Mouse (Mus musculus) kidney, adult 2 months (tissue): ENCODE measurements around the gene Glis3. TPM values are rescaled to one million over a fixed set of nuclear protein-coding genes. Genes with fewer than 3 reads are reported as not detected.
A peak's percentile ranks its signal among the peaks of the same experiment; 100 is the strongest.

Source experiments
- DNase-seq: peaks from one replicate; pipeline ENCODE4 v3.0.0; 2021
- H3K27ac ChIP-seq: fragments of 200-500 bp; 2 replicates; pipeline ENCODE4 v1.5.1; 2012; ENCODE audit warnings: low read depth, low read length, control low read depth, inconsistent platforms; ENCODE audit not compliant: insufficient read depth
- H3K27me3 ChIP-seq: fragments of 200-500 bp; replicated peaks from 2 replicates; pipeline ENCODE4 v1.6.1; 2012; ENCODE audit warnings: mild to moderate bottlenecking, moderate library complexity, low read length, inconsistent platforms; ENCODE audit not compliant: control insufficient read depth, insufficient read depth
- H3K36me3 ChIP-seq: fragments of 200-500 bp; 2 replicates; pipeline ENCODE4 v1.6.1; 2012; ENCODE audit warnings: mild to moderate bottlenecking, moderate library complexity, low read length, inconsistent platforms; ENCODE audit not compliant: control insufficient read depth, insufficient read depth
- H3K4me1 ChIP-seq: fragments of 200-500 bp; 2 replicates; pipeline ENCODE4 v1.6.1; 2011; ENCODE audit warnings: low read length; ENCODE audit not compliant: control insufficient read depth, insufficient read depth
- H3K4me3 ChIP-seq: fragments of 200-500 bp; 2 replicates; pipeline ENCODE4 v1.5.1; 2011; ENCODE audit warnings: mild to moderate bottlenecking, low read depth, low read length, control low read depth; ENCODE audit not compliant: insufficient read depth
- CTCF ChIP-seq: fragments of 200-500 bp; conservative IDR thresholded peaks from 2 replicates; pipeline ENCODE4 v1.5.1; 2011; ENCODE audit warnings: low read depth, mild to moderate bottlenecking, control low read depth, low read length, moderate library complexity, mixed read lengths; ENCODE audit not compliant: insufficient read depth, insufficient read length
- POLR2A ChIP-seq: fragments of 200-500 bp; IDR thresholded peaks from one replicate; pipeline ENCODE4 v1.6.1; 2011; ENCODE audit warnings: low read depth, low read length, control low read depth
- WGBS: fragments of 180-500 bp; shearing (Covaris S2); methylation state at CpG from one replicate; pipeline ENCODE4 v1.1.7; 2018; 5-methylcytosine and 5-hydroxymethylcytosine counted together
- polyA plus RNA-seq: library from polyadenylated mRNA; depleted of rRNA; stranded (reverse); fragments of >200 nt; gene quantifications from 2 replicates; pipeline ENCODE4 v1.2.3, GENCODE M21; 2012

The Glis3 gene
- polyA plus RNA-seq, 1 experiment = 23.7 TPM

DNA sequence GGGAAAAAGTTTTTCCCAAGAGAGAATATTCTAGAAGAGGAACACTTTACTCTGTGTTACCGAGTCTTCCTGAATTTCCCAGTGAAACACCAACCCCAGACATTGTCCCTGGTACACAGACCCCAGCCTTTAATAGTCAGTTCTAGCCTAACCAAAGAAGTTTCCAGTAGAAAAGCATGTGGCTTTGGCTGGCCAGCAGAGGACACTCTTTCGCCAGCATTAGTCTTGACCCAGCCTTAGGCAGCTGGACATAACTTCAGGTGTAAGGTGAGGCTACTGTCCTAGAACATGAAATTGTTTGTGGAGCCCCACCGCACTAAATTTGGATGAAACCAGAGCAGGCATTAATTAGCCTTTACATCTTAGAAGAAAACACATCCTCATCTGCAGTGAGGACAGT lies 17.8 kb upstream of the Glis3 start:
- Histone ChIP-seq H3K4me1 (no peaks in the 10 kb centered on the region), H3K36me3 (no peaks in the 10 kb centered on the region), H3K27me3 (no peaks in the 10 kb centered on the region), H3K27ac (no peak overlapping the region), H3K4me3 (no peak overlapping the region)
- 70% methylated on average over 3 of the region's 3 CpGs for WGBS
- TF ChIP-seq POLR2A = no peak
- TF ChIP-seq CTCF = peak; percentile 64
- peak; percentile 28 for DNase-seq

DNA sequence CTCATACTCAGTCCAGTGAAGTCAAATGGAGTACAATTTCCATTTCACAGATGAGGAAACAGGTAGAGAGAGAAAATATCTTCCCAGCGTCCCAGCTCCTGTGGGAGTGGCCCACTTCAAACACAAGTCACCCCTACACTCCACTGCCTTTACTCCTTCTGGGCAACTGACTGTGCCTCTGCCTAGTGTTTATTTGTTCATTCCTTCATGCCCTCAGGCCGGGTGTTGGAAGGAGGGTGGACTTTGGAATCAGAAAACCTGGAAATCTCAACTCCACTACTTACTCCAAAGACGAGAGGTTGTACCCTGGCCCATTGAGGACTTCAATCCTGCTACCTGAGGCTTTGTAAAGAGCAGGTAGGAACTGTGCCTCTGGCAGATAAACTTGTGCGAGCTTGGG lies 6.5 kb upstream of the Glis3 start:
- no peak overlapping the region for H3K27ac ChIP-seq
- TF ChIP-seq CTCF = no peak
- 50% methylated on average over 4 of the region's 4 CpGs for WGBS
- H3K36me3 ChIP-seq = no peaks in the 10 kb centered on the region
- H3K4me3 ChIP-seq = no peak overlapping the region
- H3K4me1 ChIP-seq = peaks cover 2% of the 10 kb centered on the region; the same call in 1 of the 2 replicates
- no peaks in the 10 kb centered on the region for H3K27me3 ChIP-seq
- peak; percentile 71 for DNase-seq

DNA sequence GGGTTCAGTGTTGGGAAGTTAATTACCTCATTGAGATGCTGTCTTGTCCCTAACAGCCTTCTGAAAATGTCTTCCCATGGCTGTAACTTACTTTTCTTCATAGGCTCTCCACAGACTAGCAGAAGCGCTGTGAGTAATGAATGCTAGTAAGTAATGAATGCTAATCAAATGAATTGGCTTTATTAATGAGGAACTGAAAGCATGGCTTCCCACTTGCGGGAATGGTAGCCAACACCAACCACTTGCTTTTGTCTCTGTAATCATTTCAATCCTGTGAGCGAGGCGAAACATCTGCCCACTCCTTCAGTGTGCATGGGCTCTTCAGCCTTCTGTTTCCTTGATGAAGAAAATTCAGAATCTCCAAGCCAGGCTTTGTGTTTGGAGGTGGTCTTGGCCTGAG lies 5.6 kb upstream of the Glis3 start:
- Histone ChIP-seq H3K36me3 (no peaks in the 10 kb centered on the region), H3K4me3 (no peak overlapping the region), H3K27me3 (no peaks in the 10 kb centered on the region), H3K27ac (no peak overlapping the region), H3K4me1 (peaks cover 2% of the 10 kb centered on the region; the same call in 1 of the 2 replicates)
- TF ChIP-seq POLR2A (no peak), CTCF (no peak)
- WGBS = 98% methylated on average over 4 of the region's 4 CpGs
- DNase-seq = no peak

DNA sequence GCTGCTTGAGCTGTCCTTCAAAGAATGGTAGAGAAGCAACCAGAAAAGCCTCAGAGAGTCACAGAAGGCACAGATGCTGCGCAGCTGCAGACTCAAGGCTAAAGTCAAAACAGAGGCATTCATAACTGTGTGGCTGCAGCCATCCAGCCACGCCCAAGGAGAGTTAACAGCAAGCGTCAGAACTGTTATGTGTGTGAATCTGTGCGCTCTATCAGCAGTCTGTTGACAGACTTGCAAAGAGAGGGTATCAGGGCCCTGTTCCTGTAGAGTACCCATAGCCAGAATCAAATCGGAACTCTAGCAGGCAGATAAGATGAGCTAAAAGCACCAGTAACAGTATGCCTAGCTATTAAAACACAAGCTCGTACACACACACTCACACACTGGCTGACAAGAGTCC lies 4.5 kb upstream of the Glis3 start:
- Histone ChIP-seq H3K4me1 (peaks cover 2% of the 10 kb centered on the region; the same call in 1 of the 2 replicates), H3K27me3 (no peaks in the 10 kb centered on the region), H3K36me3 (no peaks in the 10 kb centered on the region), H3K27ac (no peak overlapping the region), H3K4me3 (no peak overlapping the region)
- 91% methylated on average over 6 of the region's 6 CpGs for WGBS
- TF ChIP-seq CTCF (no peak), POLR2A (no peak)
- DNase-seq = no peak

DNA sequence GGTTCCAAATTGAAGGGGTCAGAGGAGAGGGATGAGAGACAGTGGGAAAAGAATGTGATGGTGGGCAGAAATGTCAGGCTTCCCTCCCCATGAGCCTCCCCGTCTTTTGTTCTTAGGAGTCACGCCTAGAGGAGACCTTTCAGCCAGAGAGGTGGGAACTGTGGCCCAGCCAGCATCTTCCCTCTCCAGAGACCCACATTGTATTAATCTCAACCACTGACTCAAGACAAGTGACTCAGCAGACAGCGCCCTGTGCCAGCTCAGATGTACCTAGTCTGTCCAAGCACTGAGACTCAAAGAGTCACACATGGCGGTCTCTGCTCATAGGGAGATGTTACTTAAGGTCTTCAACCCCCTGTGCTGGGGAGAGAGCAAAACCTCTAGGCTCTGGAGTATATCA lies 3.5 kb upstream of the Glis3 start:
- Histone ChIP-seq H3K36me3 (no peaks in the 10 kb centered on the region), H3K4me1 (peaks cover 2% of the 10 kb centered on the region; the same call in 1 of the 2 replicates), H3K27ac (no peak overlapping the region), H3K4me3 (no peak overlapping the region), H3K27me3 (no peaks in the 10 kb centered on the region)
- WGBS = over 99% methylated on average over 4 of the region's 4 CpGs
- TF ChIP-seq CTCF (no peak), POLR2A (no peak)
- DNase-seq = no peak

DNA sequence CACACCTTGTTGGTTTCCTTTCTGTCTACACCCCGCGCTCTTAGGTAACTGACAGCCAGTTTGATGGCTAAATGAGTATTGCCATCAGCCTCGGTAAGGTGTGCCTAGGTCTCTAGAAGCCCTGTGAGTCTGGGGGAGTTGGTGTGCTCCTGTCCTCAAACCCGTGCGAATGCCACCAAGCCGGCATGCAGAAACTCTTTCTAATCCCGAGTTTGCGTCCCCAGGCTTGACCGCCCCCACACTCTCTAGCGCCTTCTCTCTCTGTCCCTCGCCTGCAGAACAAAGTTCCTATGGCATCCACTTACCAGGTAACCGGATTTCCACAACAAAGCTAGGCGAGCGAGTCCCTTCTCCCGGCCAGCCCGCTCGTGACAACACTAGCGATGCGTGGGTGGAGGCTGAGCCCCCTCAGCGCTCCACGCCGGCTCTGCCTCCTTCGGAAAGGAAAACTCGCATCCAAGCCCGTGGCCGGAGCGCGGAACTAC lies 544 bp downstream of the Glis3 start:
- peak; percentile 56 for DNase-seq
- no peaks in the 10 kb centered on the region for H3K27me3 ChIP-seq
- H3K4me1 ChIP-seq = no peaks in the 10 kb centered on the region; the same call in 1 of the 2 replicates
- H3K27ac ChIP-seq = peak overlapping the region; percentile 91
- under 1% methylated on average over 28 of the region's 28 CpGs for WGBS
- no peak for TF ChIP-seq POLR2A
- TF ChIP-seq CTCF = no peak
- no peaks in the 10 kb centered on the region for H3K36me3 ChIP-seq
- H3K4me3 ChIP-seq = peak overlapping the region; percentile 85

DNA sequence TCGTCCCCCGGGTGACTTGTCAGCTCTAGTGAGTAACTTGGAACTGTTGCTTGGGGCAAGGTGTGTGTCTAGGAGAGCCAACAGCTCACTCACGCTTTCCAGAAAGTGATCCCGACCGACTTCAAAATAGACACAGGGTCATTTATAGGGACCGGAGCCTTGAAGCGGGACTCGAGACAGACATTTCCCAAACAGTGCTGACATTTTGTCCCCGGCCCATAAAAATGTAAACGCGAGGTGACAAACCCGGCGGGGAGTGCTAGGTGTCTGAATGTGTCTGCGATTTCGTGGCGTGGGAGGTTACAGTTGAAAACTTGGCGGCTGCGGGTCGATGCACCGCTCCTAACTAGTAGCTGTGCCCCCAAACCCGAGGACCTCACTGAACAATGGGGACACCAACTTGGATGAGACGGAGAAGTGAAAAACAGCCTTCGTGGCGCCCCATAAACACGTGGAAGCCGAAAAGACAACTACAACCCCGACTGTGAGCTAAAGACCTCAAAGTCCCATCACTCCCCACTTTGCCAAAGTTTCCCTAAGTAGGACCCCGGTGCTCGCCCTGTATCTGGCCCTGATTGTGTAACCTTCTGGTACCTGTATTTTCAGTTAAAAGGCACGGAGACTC lies 1.1 kb downstream of the Glis3 start:
- Histone ChIP-seq H3K27ac (peak overlapping the region; percentile 91), H3K36me3 (no peaks in the 10 kb centered on the region), H3K4me3 (peak overlapping the region; percentile 85), H3K27me3 (no peaks in the 10 kb centered on the region), H3K4me1 (no peaks in the 10 kb centered on the region; the same call in 1 of the 2 replicates)
- TF ChIP-seq POLR2A (no peak), CTCF (no peak)
- WGBS = 1% methylated on average over 30 of the region's 30 CpGs
- peak; percentile 48 for DNase-seq
